Mouse (Mus musculus) lung, postnatal 0 days (tissue): ENCODE data around the gene Slc25a42. TPM values are rescaled to one million over a fixed set of nuclear protein-coding genes. Genes with fewer than 3 reads are reported as not detected.

Experiments
- ATAC-seq: fragments of 200-750 bp; cut with Nextera tagmentation; 2 replicates; pipeline ENCODE4 v1.8.0; 2017; ENCODE audit warnings: moderate library complexity
- DNase-seq: peaks from one replicate; pipeline ENCODE4 v3.0.0-alpha.2; 2016; ENCODE audit warnings: low spot score
- H3K27ac ChIP-seq: fragments of 300-500 bp; sonication (generic); 2 replicates; pipeline ENCODE4 v1.5.1; 2014; ENCODE audit warnings: antibody characterized with exemption, mild to moderate bottlenecking, low read length, mixed read lengths
- H3K27me3 ChIP-seq: fragments of 300-500 bp; sonication (generic); replicated peaks from 2 replicates; pipeline ENCODE4 v1.6.1; 2014; ENCODE audit warnings: low read length, mixed read lengths; ENCODE audit not compliant: insufficient read depth
- H3K36me3 ChIP-seq: fragments of 300-500 bp; sonication (generic); 2 replicates; pipeline ENCODE4 v1.6.1; 2014; ENCODE audit warnings: low read length, mixed read lengths; ENCODE audit not compliant: insufficient read depth
- H3K4me1 ChIP-seq: fragments of 300-500 bp; sonication (generic); 2 replicates; pipeline ENCODE4 v1.6.1; 2014; ENCODE audit warnings: antibody characterized with exemption, low read depth, low read length, mixed read lengths; ENCODE audit not compliant: insufficient read depth
- H3K4me2 ChIP-seq: fragments of 300-500 bp; sonication (generic); replicated peaks from 2 replicates; pipeline ENCODE4 v1.6.1; 2014; ENCODE audit warnings: low read depth, mild to moderate bottlenecking, low read length, moderate library complexity, mixed read lengths
- H3K4me3 ChIP-seq: fragments of 300-500 bp; sonication (generic); 2 replicates; pipeline ENCODE4 v1.5.1; 2014; ENCODE audit warnings: low read depth, low read length
- H3K9ac ChIP-seq: fragments of 300-500 bp; sonication (generic); replicated peaks from 2 replicates; pipeline ENCODE4 v1.6.1; 2014; ENCODE audit warnings: low read depth, mild to moderate bottlenecking
- H3K9me3 ChIP-seq: fragments of 300-500 bp; sonication (generic); 2 replicates; pipeline ENCODE4 v1.6.1; 2016; ENCODE audit warnings: low read length, mixed read lengths
- CTCF ChIP-seq: IDR thresholded peaks from 2 replicates; pipeline ENCODE4 v1.5.1; 2016; ENCODE audit warnings: antibody characterized with exemption, mild to moderate bottlenecking
- EP300 ChIP-seq: IDR thresholded peaks from 2 replicates; pipeline ENCODE4 v1.6.1; 2016; ENCODE audit warnings: antibody characterized with exemption, mild to moderate bottlenecking, control low read depth
- WGBS: fragments of 180-500 bp; shearing (Covaris S2); extraction: QIAGEN DNeasy Blood & Tissue Kit; methylation state at CpG from one replicate; pipeline ENCODE4 v1.1.7; 2014; 5-methylcytosine and 5-hydroxymethylcytosine counted together
- polyA plus RNA-seq: library from polyadenylated mRNA; unstranded; fragments of >200 nt; fragmentation: Nextera tagmentation; extraction: Ambion mirVana; gene quantifications from 2 replicates; pipeline ENCODE4 v1.2.1, GENCODE M21; 2015

Slc25a42 gene
- polyA plus RNA-seq, 1 experiment from 2014 or later = 4.0 TPM

DNA sequence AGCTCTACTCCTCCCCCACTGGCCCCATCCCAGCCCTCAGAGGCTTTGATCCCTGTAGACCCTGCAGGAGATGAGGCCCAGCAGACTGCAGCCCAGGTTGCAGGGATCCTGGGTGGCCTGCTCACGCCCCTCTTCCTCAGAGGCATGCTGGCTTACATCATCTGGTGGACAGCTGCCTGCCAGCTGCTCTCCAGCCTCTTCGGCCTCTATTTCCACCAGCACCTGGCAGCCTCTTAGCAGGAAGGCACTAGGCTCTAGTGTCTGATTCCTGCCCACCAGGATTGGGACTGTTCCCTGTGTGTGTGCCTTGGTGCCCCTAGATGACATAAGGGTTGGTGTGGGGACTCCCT, 30.2 kb downstream of the Slc25a42 start:
- no peaks in the 10 kb centered on the region; the same call in 1 of the 2 replicates for H3K36me3 ChIP-seq
- no peak for ATAC-seq

DNA sequence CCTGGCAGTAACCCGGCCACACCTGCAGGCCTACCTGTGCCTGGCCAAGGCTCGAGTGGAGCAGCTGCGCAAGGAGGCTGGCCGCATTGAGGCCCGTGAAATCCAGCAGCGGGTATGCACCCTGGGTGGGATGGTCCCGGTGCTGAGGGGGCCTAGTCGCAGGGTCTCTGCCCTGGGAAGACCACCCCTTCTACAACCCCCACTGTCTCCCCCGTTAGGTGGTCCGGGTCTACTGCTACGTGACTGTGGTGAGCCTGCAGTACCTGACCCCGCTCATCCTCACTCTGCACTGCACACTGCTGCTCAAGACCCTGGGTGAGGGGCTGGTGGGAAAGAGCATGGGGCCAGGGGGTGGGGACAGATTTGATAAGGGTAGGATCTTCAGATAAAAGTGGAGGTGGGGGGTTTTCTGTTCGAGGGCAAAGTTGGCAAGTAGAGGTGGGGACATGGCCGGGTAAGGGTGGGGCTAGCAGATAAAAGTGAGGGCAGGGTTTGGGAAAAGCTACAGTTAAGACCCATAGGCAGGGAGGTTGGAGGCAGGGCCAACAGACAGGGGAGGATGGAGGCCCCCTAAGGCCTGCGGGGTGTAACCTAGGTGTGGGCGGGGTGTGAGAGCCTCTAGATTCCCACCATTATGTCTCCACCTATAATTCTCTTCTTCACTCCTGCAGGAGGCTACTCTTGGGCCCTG, 30.7 kb downstream of the Slc25a42 start:
- H3K36me3 ChIP-seq = no peaks in the 10 kb centered on the region; the same call in 1 of the 2 replicates
- H3K9me3 ChIP-seq = no peaks in the 10 kb centered on the region
- no peak for ATAC-seq
- no peak for DNase-seq
- no peak overlapping the region for H3K4me3 ChIP-seq
- no peak overlapping the region for H3K9ac ChIP-seq
- TF ChIP-seq EP300 (no peak), CTCF (no peak)
- WGBS = 80% methylated on average over 16 of the region's 16 CpGs
- H3K27ac ChIP-seq = no peak overlapping the region
- no peaks in the 10 kb centered on the region for H3K27me3 ChIP-seq
- no peaks in the 10 kb centered on the region for H3K4me1 ChIP-seq
- H3K4me2 ChIP-seq = no peak overlapping the region

More for the DNA sequence above, 30.2 kb downstream of the Slc25a42 start:
- no peak overlapping the region for H3K4me2 ChIP-seq
- no peak for DNase-seq
- H3K9me3 ChIP-seq = no peaks in the 10 kb centered on the region
- H3K9ac ChIP-seq = no peak overlapping the region
- no peaks in the 10 kb centered on the region for H3K27me3 ChIP-seq
- no peak overlapping the region for H3K4me3 ChIP-seq
- TF ChIP-seq CTCF (no peak), EP300 (no peak)
- H3K4me1 ChIP-seq = no peaks in the 10 kb centered on the region
- 66% methylated on average over 2 of the region's 2 CpGs for WGBS
- H3K27ac ChIP-seq = no peak overlapping the region

DNA sequence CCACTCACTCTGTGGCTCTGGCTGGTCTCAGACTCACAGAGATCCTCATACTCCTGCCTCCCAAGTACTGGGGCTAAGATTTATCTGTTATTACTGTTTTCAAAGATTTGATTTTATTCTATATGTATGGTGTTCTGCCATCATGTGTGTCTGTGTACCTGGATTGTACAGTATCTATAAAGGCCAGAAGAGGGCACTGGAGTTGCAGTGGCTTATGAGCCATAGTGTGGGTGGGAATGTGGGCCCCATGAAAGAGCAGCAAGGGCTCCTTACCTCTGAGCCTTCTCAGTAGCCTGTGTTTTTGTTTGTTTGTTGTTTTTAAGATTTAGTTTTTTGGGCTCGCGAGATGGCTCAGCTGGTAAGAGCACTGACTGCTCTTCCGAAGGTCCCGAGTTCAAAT, 33.0 kb downstream of the Slc25a42 start:
- Histone ChIP-seq H3K27me3 (no peaks in the 10 kb centered on the region), H3K36me3 (no peaks in the 10 kb centered on the region; the same call in 1 of the 2 replicates), H3K9ac (no peak overlapping the region), H3K9me3 (no peaks in the 10 kb centered on the region), H3K4me1 (no peaks in the 10 kb centered on the region), H3K4me2 (no peak overlapping the region), H3K27ac (no peak overlapping the region), H3K4me3 (no peak overlapping the region)
- WGBS = 96% methylated on average over 4 of the region's 4 CpGs
- DNase-seq = peak; percentile 40
- peak; percentile 42; the same call in 1 of the 2 replicates for ATAC-seq
- peak; percentile 69 for TF ChIP-seq CTCF
- TF ChIP-seq EP300 = no peak

DNA sequence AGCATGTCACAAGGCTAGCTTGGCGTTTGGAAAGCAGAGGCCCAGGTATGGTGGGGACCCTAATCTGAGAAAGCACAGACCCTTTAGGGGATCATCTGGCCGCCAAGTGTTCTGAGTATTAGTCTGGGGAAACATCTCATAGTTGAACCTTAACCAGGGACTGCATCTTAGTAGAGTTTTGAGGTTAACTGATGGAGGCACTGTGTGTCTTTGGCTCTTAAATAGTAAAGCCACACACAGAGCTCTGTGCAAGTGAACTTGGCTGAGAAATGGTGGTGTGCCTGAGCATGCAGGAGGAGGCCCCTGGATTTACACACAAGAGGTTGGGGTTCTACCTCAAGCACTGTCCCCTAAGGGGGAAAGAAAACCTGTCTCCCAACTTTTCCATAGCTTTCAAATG, 33.9 kb downstream of the Slc25a42 start:
- TF ChIP-seq CTCF (no peak), EP300 (no peak)

DNA sequence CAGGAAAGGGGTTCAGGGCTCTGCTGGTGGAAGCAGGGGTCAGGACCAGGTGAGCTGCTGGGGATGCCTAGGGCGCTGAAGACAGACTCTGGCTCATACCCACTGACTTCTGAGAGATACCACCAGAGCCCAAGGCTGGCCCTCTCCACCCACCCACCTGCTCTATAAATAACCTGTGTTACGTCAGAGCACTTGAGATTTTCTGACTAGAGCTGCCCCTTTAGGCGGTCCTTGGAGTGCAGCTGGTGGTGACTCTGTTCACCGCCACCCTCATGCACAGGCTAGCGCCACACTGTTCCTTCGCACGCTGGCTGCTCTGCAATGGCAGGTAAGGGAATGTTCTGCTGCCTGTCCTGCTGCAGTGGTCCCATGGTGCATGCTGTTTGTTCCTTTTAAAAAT, 38.0 kb downstream of the Slc25a42 start:
- Histone ChIP-seq H3K36me3 (no peaks in the 10 kb centered on the region; the same call in 1 of the 2 replicates), H3K4me2 (no peak overlapping the region), H3K4me3 (no peak overlapping the region), H3K4me1 (no peaks in the 10 kb centered on the region), H3K27ac (no peak overlapping the region), H3K9ac (no peak overlapping the region), H3K9me3 (no peaks in the 10 kb centered on the region), H3K27me3 (no peaks in the 10 kb centered on the region)
- DNase-seq (no peak), ATAC-seq (no peak)
- 62% methylated on average over 7 of the region's 7 CpGs for WGBS
- TF ChIP-seq EP300 (no peak), CTCF (no peak)

More for the DNA sequence above, 33.9 kb downstream of the Slc25a42 start:
- no peaks in the 10 kb centered on the region; the same call in 1 of the 2 replicates for H3K36me3 ChIP-seq
- no peaks in the 10 kb centered on the region for H3K9me3 ChIP-seq
- H3K4me1 ChIP-seq = no peaks in the 10 kb centered on the region
- no peak overlapping the region for H3K9ac ChIP-seq
- H3K27ac ChIP-seq = no peak overlapping the region
- ATAC-seq (no peak), DNase-seq (no peak)
- H3K4me2 ChIP-seq = no peak overlapping the region
- no peaks in the 10 kb centered on the region for H3K27me3 ChIP-seq
- H3K4me3 ChIP-seq = no peak overlapping the region
- WGBS = 92% methylated on average over 2 of the region's 2 CpGs

DNA sequence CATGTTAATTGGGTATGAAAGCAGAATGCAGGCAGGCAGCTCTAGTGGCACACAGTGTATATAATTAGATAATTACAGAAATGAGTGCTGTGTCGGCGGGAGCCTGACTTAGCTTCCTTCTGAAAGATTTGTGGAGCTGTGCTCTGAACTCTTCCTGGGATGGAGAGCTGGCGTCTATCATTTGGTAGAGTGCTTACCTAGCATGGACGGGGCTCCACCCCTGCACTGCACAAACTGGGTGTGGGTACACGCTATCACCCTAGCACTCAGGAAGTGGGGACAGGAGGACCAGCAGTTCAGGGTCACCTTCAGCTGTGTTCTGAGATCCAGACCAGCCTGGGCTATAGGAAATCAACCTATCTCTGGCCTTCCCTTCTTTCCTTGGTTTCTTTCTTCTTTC, 38.8 kb downstream of the Slc25a42 start:
- 61% methylated on average over 5 of the region's 5 CpGs for WGBS
- H3K9me3 ChIP-seq = no peaks in the 10 kb centered on the region
- no peak overlapping the region for H3K27ac ChIP-seq
- DNase-seq (no peak), ATAC-seq (no peak)
- H3K27me3 ChIP-seq = no peaks in the 10 kb centered on the region
- H3K4me1 ChIP-seq = no peaks in the 10 kb centered on the region
- TF ChIP-seq EP300 (no peak), CTCF (no peak)
- no peak overlapping the region for H3K9ac ChIP-seq
- H3K4me3 ChIP-seq = no peak overlapping the region
- H3K36me3 ChIP-seq = no peaks in the 10 kb centered on the region
- H3K4me2 ChIP-seq = no peak overlapping the region
